26 mouse cellular contexts compared by ENCODE assay signal in genomic region chr3:27484698-27485097, GRCm38 (mm10).
DNase-seq lines count a peak whose midpoint lies in the region; ATAC-seq and TF ChIP-seq lines count a peak whose summit lies in the region.
"Had no signal": no experiment of that assay in that cellular context is flagged by ENCODE, and none has a peak within 500 bp of the region (broad histone marks: within the 10 kb centered on the region; RNA-seq: fewer than 3 reads in every experiment).

No protein-coding gene starts in this region.

- no peak overlapping the region for H3K27ac ChIP-seq in heart, embryonic 12.5 days (ENCODE audit: poor library complexity, severe bottlenecking)
- no peak overlapping the region for H3K27ac ChIP-seq in kidney, postnatal 0 days
- H3K27ac ChIP-seq: forebrain, embryonic 13.5 days; heart, embryonic 15.5 days; hindbrain, embryonic 13.5 days; liver, embryonic 12.5 days; macrophage; midbrain, embryonic 15.5 days had no signal

- intact Hi-C loops in heart, postnatal 25 days (cut with DNase I), result no loop called here
- intact Hi-C loops in gastrocnemius, postnatal 14 days (cut with DNase I; ENCODE audit: low total_unique reads), result no loop called here

- no peak overlapping the region for H3K4me2 ChIP-seq in heart, embryonic 12.5 days
- H3K4me2 ChIP-seq in kidney, postnatal 0 days (ENCODE audit: low read length), result no peak overlapping the region
- H3K4me2 ChIP-seq: forebrain, embryonic 13.5 days; heart, embryonic 15.5 days; hindbrain, embryonic 13.5 days; liver, embryonic 12.5 days; midbrain, embryonic 15.5 days had no signal

- peak; percentile 30; the same call in 1 of the 2 replicates for ATAC-seq in heart, embryonic 12.5 days (ENCODE audit: insufficient number of reproducible peaks, low FRiP score)
- ATAC-seq in kidney, postnatal 0 days (replicated peaks; ENCODE audit: low FRiP score, low read depth), result 0 out of 2 replicates have a peak, but pooled peaks have one; percentile 52
- ATAC-seq: forebrain, embryonic 13.5 days; inflammation-experienced regulatory T-cells, adult 6 months; liver, embryonic 12.5 days; liver, postnatal 0 days; midbrain, embryonic 15.5 days; Patski had no signal

- peaks cover 72% of the 10 kb centered on the region for H3K36me3 ChIP-seq in heart, embryonic 12.5 days
- peaks cover 40% of the 10 kb centered on the region; the same call in 1 of the 2 replicates for H3K36me3 ChIP-seq in kidney, postnatal 0 days (ENCODE audit: insufficient read depth, low read length)
- H3K36me3 ChIP-seq: hindbrain, embryonic 13.5 days; midbrain, embryonic 15.5 days had no signal

- H3K4me3 ChIP-seq in heart, embryonic 12.5 days, result no peak overlapping the region
- H3K4me3 ChIP-seq in kidney, postnatal 0 days (replicated peaks; ENCODE audit: low read depth, low read length), result no peak overlapping the region
- H3K4me3 ChIP-seq: forebrain, embryonic 13.5 days; heart, embryonic 15.5 days; hindbrain, embryonic 13.5 days; liver, embryonic 12.5 days; midbrain, embryonic 15.5 days had no signal

- no peaks in the 10 kb centered on the region for H3K9me3 ChIP-seq in heart, embryonic 12.5 days (replicated peaks)
- no peaks in the 10 kb centered on the region for H3K9me3 ChIP-seq in kidney, postnatal 0 days (replicated peaks; ENCODE audit: low read length)
- H3K9me3 ChIP-seq: forebrain, embryonic 13.5 days; heart, embryonic 15.5 days; hindbrain, embryonic 13.5 days; liver, embryonic 12.5 days; midbrain, embryonic 15.5 days had no signal

- no peaks in the 10 kb centered on the region for H3K27me3 ChIP-seq in heart, embryonic 12.5 days (replicated peaks)
- no peaks in the 10 kb centered on the region for H3K27me3 ChIP-seq in kidney, postnatal 0 days (ENCODE audit: insufficient read depth, low read length)
- H3K27me3 ChIP-seq: forebrain, embryonic 13.5 days; heart, embryonic 15.5 days; hindbrain, embryonic 13.5 days; liver, embryonic 12.5 days; midbrain, embryonic 15.5 days; Patski had no signal

- H3K9ac ChIP-seq in heart, embryonic 12.5 days, result no peak overlapping the region
- no peak overlapping the region for H3K9ac ChIP-seq in kidney, postnatal 0 days (ENCODE audit: low read depth, low read length)
- H3K9ac ChIP-seq: forebrain, embryonic 13.5 days; heart, embryonic 15.5 days; hindbrain, embryonic 13.5 days; liver, embryonic 12.5 days; liver, postnatal 0 days; midbrain, embryonic 15.5 days had no signal

- DNase-seq in heart, postnatal 25 days (ENCODE audit: low spot score), result no peak
- DNase-seq in thymus, postnatal 14 days, result peak; percentile 9
- DNase-seq in thymus, postnatal 25 days, result no peak
- no peak for DNase-seq in kidney, postnatal 0 days (ENCODE audit: low spot score)
- DNase-seq in kidney, postnatal 4 days, result peak; percentile 17 to 37
- DNase-seq in gastrocnemius, postnatal 14 days, result no peak
- no peak for DNase-seq in cerebellum, adult 11 months
- DNase-seq: adrenal gland, postnatal 25 days; cerebellum, adult 8-10 months; cerebellum, postnatal 36 days; gastrocnemius, postnatal 10 days; heart, postnatal 36 days; layer of hippocampus, postnatal 36 days; left cerebral cortex, postnatal 4 days; liver, postnatal 0 days; right cerebral cortex, adult 18-20 months; spleen, adult 18-20 months had no signal

- WGBS in heart, embryonic 12.5 days, result 71% methylated on average over 3 of the region's 3 CpGs
- WGBS in kidney, postnatal 0 days, result 62% methylated on average over 3 of the region's 3 CpGs

- H3K4me1 ChIP-seq in heart, embryonic 12.5 days (replicated peaks), result peaks cover 43% of the 10 kb centered on the region
- H3K4me1 ChIP-seq in kidney, postnatal 0 days (replicated peaks; ENCODE audit: insufficient read depth, low read length), result no peaks in the 10 kb centered on the region
- H3K4me1 ChIP-seq: liver, embryonic 12.5 days had no signal

- no peak for TF ChIP-seq CTCF in kidney, postnatal 0 days (IDR thresholded peaks at IDR 0.05; ENCODE audit: low read depth)

Comparison
In these comparisons a context has a peak if more than half of its experiments do, and no peak if none do; other contexts are left out.
1. DNase-seq: peak in thymus, postnatal 14 days (single experiment) and kidney, postnatal 4 days (2 of 2); none in heart, postnatal 25 days (single experiment), thymus, postnatal 25 days (single experiment), kidney, postnatal 0 days (single experiment), gastrocnemius, postnatal 14 days (single experiment) and cerebellum, adult 11 months (single experiment).